Mouse (Mus musculus): ENCODE data around the gene Adh1. TPM values are rescaled to one million over a fixed set of nuclear protein-coding genes. Genes with fewer than 3 reads are reported as not detected.

The Adh1 gene
- polyA plus RNA-seq, 1 experiment from 2014 or later = 1.8 TPM

DNA sequence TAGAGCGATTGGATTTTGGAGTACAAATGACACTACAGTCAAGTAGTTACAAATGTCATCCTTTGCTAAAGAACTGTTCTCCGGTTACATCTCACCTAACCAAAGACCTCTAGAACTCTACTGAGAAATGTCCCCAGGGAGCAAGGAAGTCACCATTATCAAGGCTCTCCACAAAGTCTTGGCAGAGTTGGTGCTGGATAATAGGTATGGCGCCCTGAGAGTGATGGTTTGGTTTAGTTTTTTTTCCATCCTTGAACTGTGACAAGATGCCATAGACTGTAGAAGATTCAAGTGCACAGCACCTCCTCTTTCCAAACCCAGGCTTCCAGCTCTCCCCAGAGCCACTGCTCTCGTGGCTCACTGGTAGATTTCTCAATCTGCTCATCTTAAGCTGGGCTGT, 26.9 kb downstream of the Adh1 start:
- Histone ChIP-seq H3K4me1 (replicated peaks) (0 out of 2 replicates have a peak, but pooled peaks cover 5% of the 10 kb centered on the region), H3K27ac (no peak overlapping the region), H3K9me3 (no peaks in the 10 kb centered on the region), H3K36me3 (no peaks in the 10 kb centered on the region), H3K9ac (replicated peaks) (no peak overlapping the region), H3K27me3 (no peaks in the 10 kb centered on the region), H3K4me3 (replicated peaks) (no peak overlapping the region), H3K4me2 (no peak overlapping the region)
- no peak for ATAC-seq (ENCODE audit: insufficient number of reproducible peaks, insufficient read depth, low FRiP score, low TSS enrichment, low read depth)
- WGBS = 89% methylated on average over 4 of the region's 4 CpGs

DNA sequence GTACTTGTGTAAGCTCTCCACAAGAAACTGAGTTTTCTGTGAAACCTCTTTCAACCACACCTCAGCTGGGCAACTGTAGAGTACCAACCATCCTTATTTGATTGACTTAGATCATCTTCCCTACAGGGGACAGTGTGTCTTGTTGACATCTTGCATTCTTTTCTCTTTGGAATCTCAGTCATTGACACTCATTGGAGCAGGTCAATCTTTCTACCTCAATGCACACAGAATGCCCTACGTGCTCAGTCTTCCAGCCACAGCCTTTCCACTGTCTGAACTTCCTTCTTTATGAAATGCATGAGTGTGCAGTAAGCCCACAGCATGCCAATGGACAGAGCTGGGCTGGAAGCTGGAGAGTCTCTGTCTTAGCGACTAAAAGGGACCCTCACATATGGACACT, 29.9 kb downstream of the Adh1 start:
- Histone ChIP-seq H3K27me3 (no peaks in the 10 kb centered on the region), H3K27ac (no peak overlapping the region), H3K4me2 (no peak overlapping the region), H3K4me1 (replicated peaks) (0 out of 2 replicates have a peak, but pooled peaks cover 5% of the 10 kb centered on the region), H3K9me3 (0 out of 2 replicates have a peak, but pooled peaks cover 5% of the 10 kb centered on the region), H3K9ac (replicated peaks) (no peak overlapping the region), H3K4me3 (replicated peaks) (no peak overlapping the region), H3K36me3 (no peaks in the 10 kb centered on the region)
- WGBS = 88% methylated on average over 2 of the region's 2 CpGs
- ATAC-seq (ENCODE audit: insufficient number of reproducible peaks, insufficient read depth, low FRiP score, low TSS enrichment, low read depth) = no peak

DNA sequence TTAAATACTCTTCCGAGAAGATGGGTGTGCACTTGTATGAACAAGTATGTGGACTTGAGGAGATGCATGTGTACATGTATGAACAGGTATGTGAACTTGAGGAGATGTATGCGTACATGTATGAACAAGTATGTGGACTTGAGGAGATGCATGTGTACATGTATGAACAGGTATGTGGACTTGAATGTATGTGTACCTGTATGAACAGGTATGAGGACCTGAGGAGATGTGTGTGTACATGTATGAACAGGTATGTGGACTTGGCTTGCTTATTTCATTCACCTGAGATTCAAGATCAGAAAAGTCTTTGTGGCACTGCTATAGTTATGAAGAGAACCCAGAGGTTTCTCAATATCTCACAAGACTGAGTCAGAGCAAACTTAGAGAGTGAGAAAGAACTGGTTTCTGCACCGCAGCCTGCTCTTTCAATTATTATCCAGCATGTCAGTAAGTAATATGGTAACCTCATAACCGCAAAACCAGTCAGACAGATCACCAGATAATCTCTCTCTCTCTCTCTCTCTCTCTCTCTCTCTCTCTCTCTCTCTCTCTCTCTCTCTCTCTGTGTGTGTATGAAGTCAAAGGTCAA, 30.8 kb downstream of the Adh1 start:
- Histone ChIP-seq H3K9me3 (0 out of 2 replicates have a peak, but pooled peaks cover 6% of the 10 kb centered on the region), H3K27me3 (no peaks in the 10 kb centered on the region), H3K27ac (no peak overlapping the region), H3K9ac (replicated peaks) (no peak overlapping the region), H3K36me3 (no peaks in the 10 kb centered on the region), H3K4me2 (no peak overlapping the region), H3K4me3 (replicated peaks) (no peak overlapping the region), H3K4me1 (replicated peaks) (0 out of 2 replicates have a peak, but pooled peaks cover 5% of the 10 kb centered on the region)
- no peak for ATAC-seq (ENCODE audit: insufficient number of reproducible peaks, insufficient read depth, low FRiP score, low TSS enrichment, low read depth)
- WGBS = 91% methylated on average over 4 of the region's 4 CpGs

DNA sequence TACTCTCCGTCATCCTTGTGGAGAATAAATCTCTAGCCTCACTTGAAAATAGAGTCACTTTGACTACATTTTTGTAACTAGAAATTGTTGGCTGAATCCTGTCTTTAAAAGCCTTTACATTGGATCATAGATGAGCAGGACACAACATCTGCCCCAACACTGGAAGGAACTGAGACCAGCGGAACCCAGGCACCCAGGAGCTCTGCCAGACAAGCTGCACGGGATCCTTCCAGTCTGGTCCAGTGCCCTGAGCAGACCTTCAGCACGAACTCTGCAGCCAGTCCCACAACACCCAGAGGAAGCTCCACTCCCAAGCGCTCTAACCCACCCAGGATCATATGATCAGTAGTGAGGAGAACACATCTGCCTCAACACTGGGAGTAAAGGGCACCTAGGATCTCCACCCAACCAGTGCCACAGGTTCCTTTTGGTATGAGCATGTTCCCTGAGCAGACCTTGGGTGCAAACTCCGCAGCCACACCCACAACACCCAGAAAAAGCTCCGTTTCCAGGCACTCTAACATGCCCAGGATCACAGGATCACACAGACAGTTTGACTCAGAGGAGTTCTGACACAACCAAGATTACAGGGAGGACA, 32.6 kb downstream of the Adh1 start:
- Histone ChIP-seq H3K4me1 (replicated peaks) (0 out of 2 replicates have a peak, but pooled peaks cover 5% of the 10 kb centered on the region), H3K9ac (replicated peaks) (no peak overlapping the region)

DNA sequence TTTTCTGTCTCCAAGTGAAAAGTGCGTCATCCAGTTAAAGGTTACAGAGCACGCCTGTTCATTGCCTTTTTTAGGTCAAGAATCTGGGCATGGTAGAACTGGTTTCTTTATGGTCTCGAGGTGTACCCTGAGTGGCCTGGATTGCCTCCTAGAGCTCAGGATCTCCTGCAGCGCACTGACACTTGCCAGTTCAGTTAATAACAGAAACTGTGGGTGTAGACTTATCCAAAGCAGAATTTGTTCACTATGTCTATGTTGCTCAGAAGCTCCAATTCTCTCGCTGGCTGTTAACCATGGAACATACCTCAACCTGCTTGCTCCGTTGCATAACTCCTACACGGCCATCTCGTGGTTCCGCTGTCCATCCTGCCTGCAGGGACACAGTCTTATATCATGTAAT, 39.3 kb downstream of the Adh1 start:
- peaks cover 21% of the 10 kb centered on the region; the same call in 1 of the 2 replicates for H3K9me3 ChIP-seq
- no peak overlapping the region for H3K27ac ChIP-seq
- no peak overlapping the region for H3K9ac ChIP-seq (replicated peaks)
- H3K4me2 ChIP-seq = no peak overlapping the region
- H3K4me1 ChIP-seq (replicated peaks) = peaks cover 19% of the 10 kb centered on the region
- 91% methylated on average over 9 of the region's 9 CpGs for WGBS
- no peaks in the 10 kb centered on the region for H3K36me3 ChIP-seq
- no peak for ATAC-seq (ENCODE audit: insufficient number of reproducible peaks, insufficient read depth, low FRiP score, low TSS enrichment, low read depth)
- no peak overlapping the region for H3K4me3 ChIP-seq (replicated peaks)
- no peaks in the 10 kb centered on the region for H3K27me3 ChIP-seq

More for the DNA sequence above, 32.6 kb downstream of the Adh1 start:
- Histone ChIP-seq H3K9me3 (peaks cover 17% of the 10 kb centered on the region; the same call in 1 of the 2 replicates), H3K27ac (no peak overlapping the region), H3K36me3 (no peaks in the 10 kb centered on the region), H3K4me3 (replicated peaks) (no peak overlapping the region), H3K4me2 (no peak overlapping the region), H3K27me3 (no peaks in the 10 kb centered on the region)
- WGBS = 86% methylated on average over 7 of the region's 7 CpGs
- no peak for ATAC-seq (ENCODE audit: insufficient number of reproducible peaks, insufficient read depth, low FRiP score, low TSS enrichment, low read depth)

DNA sequence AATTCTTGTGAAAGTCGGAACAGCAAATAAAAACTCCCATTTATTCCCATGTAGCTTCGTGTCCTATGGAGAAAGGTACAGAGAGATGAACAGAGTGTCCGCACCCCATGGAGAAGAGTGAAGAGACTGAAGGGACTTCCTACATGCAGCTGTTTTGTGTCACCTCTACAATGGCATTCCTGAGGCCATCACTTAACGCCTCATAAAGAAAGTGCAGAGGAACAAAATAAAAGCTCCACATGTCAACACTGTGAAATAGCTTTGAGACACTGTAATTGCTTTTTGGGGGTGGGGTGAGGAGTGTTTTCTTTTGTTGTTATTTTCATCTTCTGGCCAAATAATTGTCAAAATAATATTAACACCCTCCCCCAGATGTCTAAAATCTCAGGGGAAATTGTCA, 41.9 kb downstream of the Adh1 start:
- WGBS = 51% methylated on average over 4 of the region's 4 CpGs
- H3K9me3 ChIP-seq = peaks cover 11% of the 10 kb centered on the region; the same call in 1 of the 2 replicates
- no peak overlapping the region for H3K4me3 ChIP-seq (replicated peaks)
- H3K36me3 ChIP-seq = no peaks in the 10 kb centered on the region
- H3K4me2 ChIP-seq = no peak overlapping the region
- H3K9ac ChIP-seq (replicated peaks) = no peak overlapping the region
- H3K27ac ChIP-seq = no peak overlapping the region
- no peak for ATAC-seq (ENCODE audit: insufficient number of reproducible peaks, insufficient read depth, low FRiP score, low TSS enrichment, low read depth)
- H3K4me1 ChIP-seq (replicated peaks) = peaks cover 23% of the 10 kb centered on the region
- H3K27me3 ChIP-seq = no peaks in the 10 kb centered on the region

DNA sequence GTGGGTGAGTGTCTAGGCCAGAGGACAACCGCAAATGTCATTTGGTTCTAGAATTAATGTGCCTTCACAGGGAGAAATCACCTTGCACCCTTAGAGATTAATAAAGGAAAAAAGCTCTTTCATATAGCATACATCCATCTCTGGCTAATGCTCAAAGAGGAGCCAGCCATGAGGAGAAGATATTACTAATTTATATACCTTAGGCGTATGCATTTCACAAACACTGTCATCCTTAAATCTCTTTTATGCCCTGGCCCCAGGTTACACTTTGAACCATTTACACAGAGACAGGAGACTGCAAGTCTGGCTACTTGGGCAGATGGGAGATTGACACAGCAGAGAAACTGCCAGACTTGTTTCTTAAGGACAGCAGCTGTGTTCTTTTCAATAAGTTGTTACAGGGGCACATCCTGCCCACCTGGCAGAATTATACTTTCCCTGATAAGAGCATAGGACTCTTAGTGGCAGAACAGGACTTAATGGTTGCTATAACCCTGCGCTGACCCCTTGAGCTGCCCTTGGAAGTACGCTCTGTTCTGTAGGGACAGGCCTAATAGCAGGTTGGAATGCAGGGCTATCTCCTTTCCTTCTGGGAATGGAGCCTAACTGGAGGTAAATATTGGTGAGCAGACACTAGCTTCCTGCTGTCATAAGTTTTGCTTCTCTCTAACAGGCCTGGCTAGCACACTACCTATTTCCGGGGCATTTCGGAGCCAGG, 43.1 kb downstream of the Adh1 start:
- 52% methylated on average over 6 of the region's 6 CpGs for WGBS
- Histone ChIP-seq H3K27ac (no peak overlapping the region), H3K36me3 (no peaks in the 10 kb centered on the region), H3K9me3 (no peaks in the 10 kb centered on the region), H3K27me3 (no peaks in the 10 kb centered on the region), H3K4me2 (no peak overlapping the region), H3K9ac (replicated peaks) (no peak overlapping the region), H3K4me1 (replicated peaks) (peaks cover 23% of the 10 kb centered on the region), H3K4me3 (replicated peaks) (no peak overlapping the region)
- no peak for ATAC-seq (ENCODE audit: insufficient number of reproducible peaks, insufficient read depth, low FRiP score, low TSS enrichment, low read depth)

DNA sequence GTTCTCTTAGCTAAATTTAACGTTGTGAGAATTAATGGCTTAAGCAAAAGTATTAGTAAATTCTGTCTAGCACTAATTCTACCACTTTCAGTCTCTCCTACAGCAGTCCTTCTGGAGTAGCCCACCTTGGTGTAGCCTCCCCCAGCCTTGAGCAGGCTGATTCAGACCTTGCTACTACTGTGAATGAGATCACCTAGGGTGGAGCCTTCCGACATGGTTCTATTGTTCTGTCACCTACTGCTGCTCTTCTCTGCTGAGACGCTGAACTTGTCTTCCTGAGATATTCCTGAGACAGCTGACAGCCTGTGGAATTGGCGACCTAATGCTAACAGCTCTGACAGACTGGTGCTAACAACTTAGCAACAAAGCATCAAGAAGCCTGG, 43.7 kb downstream of the Adh1 start:
- no peak overlapping the region for H3K27ac ChIP-seq
- WGBS = 39% methylated on average over 4 of the region's 4 CpGs

DNA sequence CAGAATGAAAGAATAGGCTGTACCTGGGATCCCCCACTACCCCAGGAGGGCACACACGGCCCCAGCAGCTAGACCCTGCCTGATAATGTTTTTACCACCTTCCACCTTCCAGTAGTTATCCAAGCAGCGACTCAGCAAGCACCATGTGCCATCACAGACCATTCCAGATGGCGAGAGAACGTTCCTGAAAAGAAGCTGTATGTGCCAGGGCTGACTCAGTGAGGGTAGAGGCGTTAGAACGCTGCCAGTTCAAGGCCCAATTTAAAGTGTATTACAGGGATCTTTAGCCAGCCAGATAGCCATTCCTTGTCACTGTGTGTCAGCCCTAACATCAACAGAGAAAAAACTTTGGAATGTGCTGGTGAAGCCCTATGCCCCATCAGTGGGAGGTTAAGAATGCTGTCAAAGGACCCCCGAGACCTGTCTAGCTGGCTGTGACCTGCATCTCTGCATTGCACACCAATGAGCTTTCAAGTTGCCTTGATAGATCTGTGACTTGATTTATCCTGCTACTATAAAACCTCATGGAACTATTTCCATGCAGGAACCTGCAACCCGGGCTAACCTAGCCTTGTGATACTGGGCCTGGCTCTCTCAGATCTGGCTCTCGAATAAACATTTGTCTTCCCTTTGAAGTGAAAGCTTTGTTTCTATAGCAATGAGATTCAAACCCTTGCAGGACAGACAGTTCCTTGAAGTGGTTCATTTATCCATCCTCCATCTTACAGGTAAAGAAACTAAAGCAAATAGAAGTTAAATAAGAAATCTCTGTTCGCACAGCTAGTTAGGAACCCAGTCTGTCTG, 44.9 kb downstream of the Adh1 start:
- no peaks in the 10 kb centered on the region for H3K27me3 ChIP-seq
- no peak overlapping the region for H3K9ac ChIP-seq (replicated peaks)
- ATAC-seq (ENCODE audit: insufficient number of reproducible peaks, insufficient read depth, low FRiP score, low TSS enrichment, low read depth) = no peak
- H3K4me1 ChIP-seq (replicated peaks) = peaks cover 23% of the 10 kb centered on the region
- 48% methylated on average over 10 of the region's 10 CpGs for WGBS
- H3K36me3 ChIP-seq = no peaks in the 10 kb centered on the region
- H3K9me3 ChIP-seq = no peaks in the 10 kb centered on the region
- no peak overlapping the region for H3K4me2 ChIP-seq
- H3K27ac ChIP-seq = no peak overlapping the region
- H3K4me3 ChIP-seq (replicated peaks) = no peak overlapping the region

More for the DNA sequence above, 43.7 kb downstream of the Adh1 start:
- no peaks in the 10 kb centered on the region for H3K36me3 ChIP-seq
- H3K9ac ChIP-seq (replicated peaks) = no peak overlapping the region
- no peaks in the 10 kb centered on the region for H3K27me3 ChIP-seq
- H3K4me1 ChIP-seq (replicated peaks) = peaks cover 23% of the 10 kb centered on the region
- H3K4me3 ChIP-seq (replicated peaks) = no peak overlapping the region
- ATAC-seq (ENCODE audit: insufficient number of reproducible peaks, insufficient read depth, low FRiP score, low TSS enrichment, low read depth) = no peak
- no peak overlapping the region for H3K4me2 ChIP-seq
- no peaks in the 10 kb centered on the region for H3K9me3 ChIP-seq

DNA sequence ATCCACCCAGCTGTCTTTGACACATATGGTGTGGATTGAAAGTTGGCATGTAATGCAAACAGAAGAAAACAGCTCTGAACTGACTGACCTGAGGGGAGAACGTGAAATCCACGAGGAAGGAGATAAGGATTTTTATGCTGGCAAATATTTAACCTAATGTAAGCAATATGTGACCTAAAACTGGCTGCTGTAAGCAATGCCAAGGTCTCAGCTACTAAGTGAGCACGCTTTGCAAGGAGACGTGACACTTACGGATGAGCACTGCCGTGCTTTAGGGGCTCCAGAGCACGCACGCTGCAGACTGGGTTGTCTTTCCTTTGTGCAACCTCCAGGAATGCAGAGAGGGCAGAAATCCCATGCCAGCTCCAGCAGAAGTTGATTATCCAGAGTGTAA, 45.5 kb downstream of the Adh1 start:
- Histone ChIP-seq H3K4me1 (replicated peaks) (peaks cover 23% of the 10 kb centered on the region), H3K36me3 (no peaks in the 10 kb centered on the region), H3K27me3 (no peaks in the 10 kb centered on the region), H3K4me2 (no peak overlapping the region), H3K9ac (replicated peaks) (no peak overlapping the region), H3K9me3 (no peaks in the 10 kb centered on the region), H3K27ac (no peak overlapping the region), H3K4me3 (replicated peaks) (no peak overlapping the region)
- 22% methylated on average over 8 of the region's 8 CpGs for WGBS
- no peak for ATAC-seq (ENCODE audit: insufficient number of reproducible peaks, insufficient read depth, low FRiP score, low TSS enrichment, low read depth)

DNA sequence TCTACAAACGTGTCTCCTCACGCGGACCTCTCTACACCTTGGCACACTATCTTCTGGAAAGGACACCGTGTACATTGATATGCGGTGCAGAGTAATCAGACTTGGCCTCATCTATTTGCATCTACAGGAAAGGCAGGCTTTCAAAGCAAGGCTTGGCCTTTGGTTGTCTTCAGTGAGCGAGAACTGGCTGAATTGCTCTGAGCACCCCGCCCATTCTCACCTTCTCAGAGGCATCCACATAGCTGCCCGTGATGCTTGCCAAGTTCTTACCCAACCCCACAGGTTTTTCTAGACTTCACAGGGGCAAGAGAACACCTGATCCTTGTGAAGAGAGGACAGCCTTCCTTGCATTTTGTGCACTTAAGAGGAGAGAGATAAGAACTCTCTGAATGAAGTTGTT, 49.1 kb downstream of the Adh1 start:
- no peak for ATAC-seq (ENCODE audit: insufficient number of reproducible peaks, insufficient read depth, low FRiP score, low TSS enrichment, low read depth)
- no peaks in the 10 kb centered on the region for H3K36me3 ChIP-seq

More for the DNA sequence above, 49.1 kb downstream of the Adh1 start:
- no peaks in the 10 kb centered on the region for H3K27me3 ChIP-seq
- WGBS = 82% methylated on average over 8 of the region's 8 CpGs
- no peak overlapping the region for H3K9ac ChIP-seq (replicated peaks)
- no peak overlapping the region for H3K4me3 ChIP-seq (replicated peaks)
- no peak overlapping the region for H3K4me2 ChIP-seq
- no peak overlapping the region for H3K27ac ChIP-seq
- H3K4me1 ChIP-seq (replicated peaks) = peaks cover 6% of the 10 kb centered on the region; the same call in 1 of the 2 replicates
- no peaks in the 10 kb centered on the region for H3K9me3 ChIP-seq
